Mouse (Mus musculus) hindbrain, embryonic 12.5 days (tissue): ENCODE measurements around the gene Pdcl2. TPM values are rescaled to one million over a fixed set of nuclear protein-coding genes. Genes with fewer than 3 reads are reported as not detected.

Source experiments
- ATAC-seq: fragments of 200-750 bp; cut with Nextera tagmentation; 2 replicates; pipeline ENCODE4 v1.8.0; 2017; ENCODE audit warnings: moderate TSS enrichment; ENCODE audit not compliant: low FRiP score
- H3K27ac ChIP-seq: fragments of 300-500 bp; sonication (generic); 2 replicates; pipeline ENCODE4 v1.5.1; 2016; ENCODE audit warnings: mild to moderate bottlenecking
- H3K27me3 ChIP-seq: fragments of 300-500 bp; sonication (generic); 2 replicates; pipeline ENCODE4 v1.6.1; 2016; ENCODE audit warnings: mild to moderate bottlenecking
- H3K36me3 ChIP-seq: fragments of 300-500 bp; sonication (generic); 2 replicates; pipeline ENCODE4 v1.6.1; 2016; ENCODE audit warnings: mild to moderate bottlenecking
- H3K4me1 ChIP-seq: fragments of 300-500 bp; sonication (generic); 2 replicates; pipeline ENCODE4 v1.6.1; 2016
- H3K4me2 ChIP-seq: fragments of 300-500 bp; sonication (generic); replicated peaks from 2 replicates; pipeline ENCODE4 v1.6.1; 2016; ENCODE audit warnings: mild to moderate bottlenecking
- H3K4me3 ChIP-seq: fragments of 300-500 bp; sonication (generic); 2 replicates; pipeline ENCODE4 v1.5.1; 2016; ENCODE audit warnings: mild to moderate bottlenecking
- H3K9ac ChIP-seq: fragments of 300-500 bp; sonication (generic); 2 replicates; pipeline ENCODE4 v1.6.1; 2016; ENCODE audit warnings: mild to moderate bottlenecking, moderate library complexity
- H3K9me3 ChIP-seq: fragments of 300-500 bp; sonication (generic); replicated peaks from 2 replicates; pipeline ENCODE4 v1.6.1; 2016; ENCODE audit warnings: mild to moderate bottlenecking
- WGBS: fragments of 180-500 bp; shearing (Covaris S2); methylation state at CpG from one replicate; pipeline ENCODE4 v1.1.7; 2016; 5-methylcytosine and 5-hydroxymethylcytosine counted together
- polyA plus RNA-seq: library from polyadenylated mRNA; unstranded; fragments of >200 nt; fragmentation: Nextera tagmentation; extraction: Ambion mirVana; gene quantifications from 2 replicates; pipeline ENCODE4 v1.2.1, GENCODE M21; 2016

The Pdcl2 gene
- polyA plus RNA-seq, 1 experiment from 2014 or later, result not detected

DNA sequence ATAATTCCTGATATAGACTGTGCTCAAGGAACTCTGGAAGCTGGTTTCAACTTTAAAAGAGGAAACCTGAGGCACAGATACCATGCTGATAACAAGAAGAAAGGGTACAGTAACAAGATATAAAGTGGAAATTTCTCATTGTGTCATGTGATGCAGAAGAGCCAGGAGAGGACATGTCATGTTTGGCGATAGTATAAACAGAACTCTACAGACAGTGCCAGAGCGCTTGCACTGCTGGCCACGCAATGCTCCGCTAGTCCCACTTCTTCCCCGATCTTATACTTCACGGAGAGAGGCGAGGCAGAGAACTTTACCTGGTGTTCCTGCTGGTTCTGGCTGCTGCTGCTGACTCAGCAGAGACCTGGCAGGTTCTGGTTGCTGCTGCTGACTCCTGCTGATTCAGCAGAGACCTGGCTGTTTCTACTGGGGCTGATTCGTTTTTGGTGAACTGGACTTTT lies 41.7 kb downstream of the Pdcl2 start:
- WGBS, result 77% methylated on average over 8 of the region's 8 CpGs
- H3K4me3 ChIP-seq, result no peak overlapping the region
- H3K9ac ChIP-seq, result no peak overlapping the region
- no peak overlapping the region for H3K4me2 ChIP-seq
- H3K36me3 ChIP-seq, result no peaks in the 10 kb centered on the region
- no peak overlapping the region for H3K27ac ChIP-seq
- ATAC-seq, result no peak
- H3K27me3 ChIP-seq, result no peaks in the 10 kb centered on the region
- no peaks in the 10 kb centered on the region for H3K9me3 ChIP-seq
- H3K4me1 ChIP-seq, result no peaks in the 10 kb centered on the region

- no peaks in the 10 kb centered on the region for H3K27me3 ChIP-seq
- H3K4me1 ChIP-seq, result no peaks in the 10 kb centered on the region
- H3K36me3 ChIP-seq, result no peaks in the 10 kb centered on the region
- H3K27ac ChIP-seq, result no peak overlapping the region
- no peaks in the 10 kb centered on the region for H3K9me3 ChIP-seq
- no peak overlapping the region for H3K4me3 ChIP-seq
- H3K4me2 ChIP-seq, result no peak overlapping the region
- ATAC-seq, result no peak
- 92% methylated on average over 3 of the region's 3 CpGs for WGBS
- H3K9ac ChIP-seq, result no peak overlapping the region
Measured at GRCm38 (mm10) chr5:76288256-76288655, 42.7 kb downstream of the Pdcl2 start.

DNA sequence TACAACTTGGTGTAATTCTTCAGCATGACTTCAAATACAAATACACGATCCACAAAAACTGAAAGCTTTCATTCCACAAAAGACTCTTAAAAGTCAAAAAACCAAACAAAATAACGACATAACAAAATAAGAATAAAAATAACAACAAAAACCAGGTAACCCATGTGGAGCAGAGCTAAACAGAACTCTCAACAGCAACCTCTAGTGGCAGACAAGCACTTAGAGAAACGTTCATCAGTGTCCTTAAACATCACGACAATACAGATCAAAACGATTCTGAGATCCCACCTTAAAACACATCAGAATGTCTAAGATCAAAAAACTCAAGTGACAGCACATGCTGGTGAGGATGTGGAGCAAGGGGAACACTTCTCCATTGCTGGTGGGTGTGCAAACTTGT lies 43.9 kb downstream of the Pdcl2 start:
- ATAC-seq, result no peak
- Histone ChIP-seq H3K4me3 (no peak overlapping the region), H3K36me3 (no peaks in the 10 kb centered on the region), H3K4me1 (no peaks in the 10 kb centered on the region), H3K9me3 (no peaks in the 10 kb centered on the region), H3K27ac (no peak overlapping the region), H3K27me3 (no peaks in the 10 kb centered on the region), H3K9ac (no peak overlapping the region), H3K4me2 (no peak overlapping the region)
- 78% methylated on average over 5 of the region's 5 CpGs for WGBS

DNA sequence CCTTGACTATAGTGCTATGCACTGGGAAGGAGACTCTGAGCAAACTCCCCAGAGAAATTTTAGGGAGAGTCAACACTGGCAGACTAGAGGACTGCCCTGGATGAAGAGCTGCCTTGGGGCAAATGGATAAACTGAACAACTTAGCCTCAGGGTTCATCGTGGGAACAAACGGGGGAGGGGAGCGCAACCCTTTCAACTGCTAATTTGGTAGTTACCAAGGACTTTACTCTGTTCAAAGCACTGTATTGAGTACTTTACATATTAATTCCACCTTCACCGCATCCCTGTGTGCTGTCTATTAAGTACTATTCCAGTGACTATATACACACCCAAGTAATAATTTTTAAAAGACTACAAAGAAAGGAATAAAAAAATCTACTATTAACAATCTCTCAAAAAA lies 45.3 kb downstream of the Pdcl2 start:
- H3K27ac ChIP-seq, result no peak overlapping the region
- H3K4me1 ChIP-seq, result no peaks in the 10 kb centered on the region
- no peaks in the 10 kb centered on the region for H3K9me3 ChIP-seq
- no peak overlapping the region for H3K4me3 ChIP-seq
- H3K36me3 ChIP-seq, result no peaks in the 10 kb centered on the region
- 47% methylated on average over 4 of the region's 4 CpGs for WGBS
- H3K4me2 ChIP-seq, result no peak overlapping the region
- no peaks in the 10 kb centered on the region for H3K27me3 ChIP-seq
- no peak overlapping the region for H3K9ac ChIP-seq
- ATAC-seq, result no peak

DNA sequence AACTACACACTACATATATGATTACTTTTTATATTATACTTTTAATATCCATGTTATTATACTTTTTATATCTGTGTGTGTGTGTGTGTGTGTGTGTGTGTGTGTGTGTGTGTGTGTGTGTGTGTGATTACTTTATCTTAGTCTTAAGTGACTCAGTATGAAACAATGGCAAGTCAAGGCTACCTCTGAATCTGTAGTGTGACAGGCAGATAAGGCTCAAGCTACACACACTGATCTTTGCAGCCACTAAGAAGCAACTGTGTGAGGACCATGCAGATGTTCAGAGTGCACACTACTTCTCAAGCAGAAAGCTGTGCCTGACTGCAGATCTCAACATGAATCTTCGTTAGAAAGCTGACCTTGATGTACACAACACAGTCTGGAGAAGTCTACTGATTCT lies 47.1 kb downstream of the Pdcl2 start:
- WGBS, result 81% methylated on average over 1 of the region's 1 CpGs
- H3K4me1 ChIP-seq, result no peaks in the 10 kb centered on the region
- no peaks in the 10 kb centered on the region for H3K9me3 ChIP-seq
- no peaks in the 10 kb centered on the region for H3K36me3 ChIP-seq
- no peak for ATAC-seq
- no peak overlapping the region for H3K4me2 ChIP-seq
- H3K9ac ChIP-seq, result no peak overlapping the region
- H3K4me3 ChIP-seq, result no peak overlapping the region
- H3K27ac ChIP-seq, result no peak overlapping the region
- no peaks in the 10 kb centered on the region for H3K27me3 ChIP-seq

- Histone ChIP-seq H3K9ac (no peak overlapping the region), H3K4me3 (no peak overlapping the region), H3K9me3 (no peaks in the 10 kb centered on the region), H3K27me3 (no peaks in the 10 kb centered on the region), H3K36me3 (no peaks in the 10 kb centered on the region), H3K4me2 (no peak overlapping the region), H3K27ac (no peak overlapping the region), H3K4me1 (no peaks in the 10 kb centered on the region)
- WGBS, result 93% methylated on average over 4 of the region's 4 CpGs
- no peak for ATAC-seq
Measured at GRCm38 (mm10) chr5:76274977-76275376, 56.0 kb downstream of the Pdcl2 start.

Other genes starting within 250 kb of the Pdcl2 start
- gene Srd5a3, start 190.9 kb downstream of the Pdcl2 start, polyA plus RNA-seq, result 18.9 and 20.1 TPM in 2 replicates
- 106 TPM in 2 replicates for gene Tmem165, start 147.3 kb downstream of the Pdcl2 start, polyA plus RNA-seq
- 15.0 and 15.8 TPM in 2 replicates for gene Clock, start 26.4 kb downstream of the Pdcl2 start, polyA plus RNA-seq
- 0.27 TPM in 1 of 2 replicates, not detected in the other for gene Nmu, start 32.6 kb upstream of the Pdcl2 start, polyA plus RNA-seq
- gene Gm7271, start 152.9 kb upstream of the Pdcl2 start, polyA plus RNA-seq, result 0.70 and 3.2 TPM in 2 replicates
- gene Exoc1, start 198.2 kb upstream of the Pdcl2 start, polyA plus RNA-seq, result 58.1 and 61.1 TPM in 2 replicates